Mouse (Mus musculus) forebrain, postnatal 0 days (tissue): Measurements from ENCODE around the gene Zbtb32. TPM values are rescaled to one million over a fixed set of nuclear protein-coding genes. Genes with fewer than 3 reads are reported as not detected.

ENCODE experiments used
- ATAC-seq: fragments of 200-750 bp; cut with Nextera tagmentation; 2 replicates; pipeline ENCODE4 v1.8.0; 2017; ENCODE audit warnings: mild to moderate bottlenecking, moderate library complexity
- DNase-seq: peaks from one replicate; pipeline ENCODE4 v3.0.0-alpha.2; 2015
- H3K27ac ChIP-seq: fragments of 300-500 bp; sonication (generic); 2 replicates; pipeline ENCODE4 v1.5.1; 2014; ENCODE audit warnings: low read depth, mild to moderate bottlenecking, antibody characterized with exemption, low read length, moderate library complexity, mixed read lengths
- H3K27me3 ChIP-seq: fragments of 300-500 bp; sonication (generic); 2 replicates; pipeline ENCODE4 v1.6.1; 2014; ENCODE audit warnings: mild to moderate bottlenecking, low read length, mixed read lengths; ENCODE audit not compliant: insufficient read depth
- H3K36me3 ChIP-seq: fragments of 300-500 bp; sonication (generic); 2 replicates; pipeline ENCODE4 v1.6.1; 2014; ENCODE audit warnings: mild to moderate bottlenecking, moderate library complexity; ENCODE audit not compliant: insufficient read depth
- H3K4me1 ChIP-seq: fragments of 300-500 bp; sonication (generic); 2 replicates; pipeline ENCODE4 v1.6.1; 2014; ENCODE audit warnings: antibody characterized with exemption; ENCODE audit not compliant: insufficient read depth
- H3K4me2 ChIP-seq: fragments of 300-500 bp; sonication (generic); 2 replicates; pipeline ENCODE4 v1.6.1; 2014; ENCODE audit warnings: low read depth, mild to moderate bottlenecking, moderate library complexity
- H3K4me3 ChIP-seq: fragments of 300-500 bp; sonication (generic); 2 replicates; pipeline ENCODE4 v1.5.1; 2014; ENCODE audit warnings: low read depth, low read length, mixed read lengths
- H3K9ac ChIP-seq: fragments of 300-500 bp; sonication (generic); 2 replicates; pipeline ENCODE4 v1.6.1; 2014; ENCODE audit warnings: mild to moderate bottlenecking
- H3K9me3 ChIP-seq: fragments of 300-500 bp; sonication (generic); 2 replicates; pipeline ENCODE4 v1.6.1; 2016; ENCODE audit warnings: low read length
- CTCF ChIP-seq: sonication (generic); IDR thresholded peaks from 2 replicates; pipeline ENCODE4 v1.5.1; 2016; ENCODE audit warnings: antibody characterized with exemption, control low read depth, low read depth
- WGBS: fragments of 180-500 bp; shearing (Covaris S2); extraction: QIAGEN DNeasy Blood & Tissue Kit; methylation state at CpG from one replicate; pipeline ENCODE4 v1.1.7; 2014; 5-methylcytosine and 5-hydroxymethylcytosine counted together
- microRNA-seq, 2 experiments: library from miRNA; unstranded; fragments of <30 nt; microRNA quantifications; one replicate each; pipeline ENCODE4; 2016
- polyA plus RNA-seq: library from polyadenylated mRNA; unstranded; fragments of >200 nt; fragmentation: Nextera tagmentation; extraction: Ambion mirVana; gene quantifications from 2 replicates; pipeline ENCODE4 v1.2.1, GENCODE M21; 2015
- total RNA-seq: library from RNA; depleted of rRNA; stranded (reverse); fragments of >200 nt; gene quantifications from 2 replicates; pipeline ENCODE4 v1.2.3, GENCODE M21; 2014; rRNA removed

Gene Zbtb32
- total and polyA plus RNA-seq, 2 experiments from 2014 or later, result 0.17 TPM; not detected in 1

- H3K4me1 ChIP-seq, result no peaks in the 10 kb centered on the region
- no peak for DNase-seq
- H3K27me3 ChIP-seq, result no peaks in the 10 kb centered on the region
- WGBS, result 89% methylated on average over 2 of the region's 2 CpGs
- no peak for ATAC-seq
- TF ChIP-seq CTCF, result no peak
- H3K27ac ChIP-seq, result no peak overlapping the region
- H3K4me2 ChIP-seq, result no peak overlapping the region
- no peak overlapping the region for H3K9ac ChIP-seq
- H3K4me3 ChIP-seq, result no peak overlapping the region
- H3K36me3 ChIP-seq, result peaks cover 22% of the 10 kb centered on the region
- H3K9me3 ChIP-seq, result no peaks in the 10 kb centered on the region
These were observed 54.4 kb downstream of the Zbtb32 start for GRCm38 (mm10) chr7:30544327-30544726.

- Histone ChIP-seq H3K36me3 (peaks cover 10% of the 10 kb centered on the region; the same call in 1 of the 2 replicates), H3K4me2 (no peak overlapping the region), H3K4me3 (no peak overlapping the region), H3K4me1 (0 out of 2 replicates have a peak, but pooled peaks cover under 1% of the 10 kb centered on the region), H3K27ac (no peak overlapping the region), H3K9ac (no peak overlapping the region), H3K9me3 (no peaks in the 10 kb centered on the region), H3K27me3 (no peaks in the 10 kb centered on the region)
- TF ChIP-seq CTCF, result no peak
- DNase-seq (no peak), ATAC-seq (no peak)
- 88% methylated on average over 7 of the region's 7 CpGs for WGBS
These were observed 58.1 kb downstream of the Zbtb32 start for GRCm38 (mm10) chr7:30540572-30540971.

Small RNAs within 50 kb of the gene (microRNA-seq; reads per million reads assigned to microRNA genes)
- gene Gm38670 (0 to 0.12 reads per million in 2 experiments), gene Mir3569 (0.24 to 0.39 reads per million in 2 experiments)

Other genes with a start within 250 kb of the Zbtb32 start
Only the 30 nearest of the 31 such genes appear.
- gene Tyrobp, start 185.1 kb downstream of the Zbtb32 start, total RNA-seq, result 14.5 and 25.6 TPM in 2 replicates
- 44.2 and 52.5 TPM in 2 replicates for gene Tyrobp, start 185.1 kb downstream of the Zbtb32 start, polyA plus RNA-seq
- gene Hcst, start 179.1 kb downstream of the Zbtb32 start, total RNA-seq, result 1.1 TPM in 1 of 2 replicates, not detected in the other
- gene Hcst, start 179.1 kb downstream of the Zbtb32 start, polyA plus RNA-seq, result 0.41 and 0.87 TPM in 2 replicates
- 1.6 and 3.4 TPM in 2 replicates for gene Nfkbid, start 177.2 kb downstream of the Zbtb32 start, total RNA-seq
- 1.1 and 1.7 TPM in 2 replicates for gene Nfkbid, start 177.2 kb downstream of the Zbtb32 start, polyA plus RNA-seq
- gene Aplp1, start 153.4 kb downstream of the Zbtb32 start, total RNA-seq, result 705 and 834 TPM in 2 replicates
- 863 and 867 TPM in 2 replicates for gene Aplp1, start 153.4 kb downstream of the Zbtb32 start, polyA plus RNA-seq
- gene Kirrel2, start 141.2 kb downstream of the Zbtb32 start, total RNA-seq, result 0.46 and 2.1 TPM in 2 replicates
- 0.07 and 0.11 TPM in 2 replicates for gene Kirrel2, start 141.2 kb downstream of the Zbtb32 start, polyA plus RNA-seq
- gene Nphs1, start 140.6 kb downstream of the Zbtb32 start, total RNA-seq, result 0.08 TPM in 1 of 2 replicates, not detected in the other
- 0.06 and 0.09 TPM in 2 replicates for gene Nphs1, start 140.6 kb downstream of the Zbtb32 start, polyA plus RNA-seq
- not detected in 2 replicates for gene Prodh2, start 105.3 kb downstream of the Zbtb32 start, total RNA-seq
- gene Prodh2, start 105.3 kb downstream of the Zbtb32 start, polyA plus RNA-seq, result not detected in 2 replicates
- gene Arhgap33, start 63.8 kb downstream of the Zbtb32 start, total RNA-seq, result 52.4 and 58.5 TPM in 2 replicates
- 128 and 145 TPM in 2 replicates for gene Arhgap33, start 63.8 kb downstream of the Zbtb32 start, polyA plus RNA-seq
- gene Hspb6, start 46.7 kb downstream of the Zbtb32 start, total RNA-seq, result 2.9 and 4.1 TPM in 2 replicates
- 12.7 and 14.0 TPM in 2 replicates for gene Hspb6, start 46.7 kb downstream of the Zbtb32 start, polyA plus RNA-seq
- 9.0 and 14.8 TPM in 2 replicates for gene Proser3, start 46.6 kb downstream of the Zbtb32 start, total RNA-seq
- gene Proser3, start 46.6 kb downstream of the Zbtb32 start, polyA plus RNA-seq, result 2.2 and 3.8 TPM in 2 replicates
- 16.0 and 19.2 TPM in 2 replicates for gene Lin37, start 39.1 kb downstream of the Zbtb32 start, total RNA-seq
- 49.5 and 53.0 TPM in 2 replicates for gene Lin37, start 39.1 kb downstream of the Zbtb32 start, polyA plus RNA-seq
- gene U2af1l4, start 35.6 kb downstream of the Zbtb32 start, total RNA-seq, result 48.8 and 74.3 TPM in 2 replicates
- 117 and 129 TPM in 2 replicates for gene U2af1l4, start 35.6 kb downstream of the Zbtb32 start, polyA plus RNA-seq
- 5.5 and 9.9 TPM in 2 replicates for gene Gm49396, start 35.6 kb downstream of the Zbtb32 start, total RNA-seq
- gene Gm49396, start 35.6 kb downstream of the Zbtb32 start, polyA plus RNA-seq, result 3.4 and 5.3 TPM in 2 replicates
- 70.9 and 90.7 TPM in 2 replicates for gene Psenen, start 35.3 kb downstream of the Zbtb32 start, total RNA-seq
- 141 and 161 TPM in 2 replicates for gene Psenen, start 35.3 kb downstream of the Zbtb32 start, polyA plus RNA-seq
- gene Igflr1, start 33.5 kb downstream of the Zbtb32 start, total RNA-seq, result 1.2 TPM in 1 of 2 replicates, not detected in the other
- 2.3 and 3.2 TPM in 2 replicates for gene Igflr1, start 33.5 kb downstream of the Zbtb32 start, polyA plus RNA-seq
- 31.2 and 31.5 TPM in 2 replicates for gene Kmt2b, start 10.2 kb downstream of the Zbtb32 start, total RNA-seq
- gene Kmt2b, start 10.2 kb downstream of the Zbtb32 start, polyA plus RNA-seq, result 3.8 and 5.2 TPM in 2 replicates
- 0.29 and 0.38 TPM in 2 replicates for gene Upk1a, start 13.9 kb upstream of the Zbtb32 start, total RNA-seq
- gene Upk1a, start 13.9 kb upstream of the Zbtb32 start, polyA plus RNA-seq, result 0.42 and 0.62 TPM in 2 replicates
- 292 and 602 TPM in 2 replicates for gene Cox6b1, start 27.2 kb upstream of the Zbtb32 start, total RNA-seq
- gene Cox6b1, start 27.2 kb upstream of the Zbtb32 start, polyA plus RNA-seq, result 1,225 and 1,355 TPM in 2 replicates
- not detected in 2 replicates for gene Etv2, start 36.9 kb upstream of the Zbtb32 start, total RNA-seq
- not detected in 2 replicates for gene Etv2, start 36.9 kb upstream of the Zbtb32 start, polyA plus RNA-seq
- gene Rbm42, start 51.4 kb upstream of the Zbtb32 start, total RNA-seq, result 150 and 156 TPM in 2 replicates
- gene Rbm42, start 51.4 kb upstream of the Zbtb32 start, polyA plus RNA-seq, result 148 and 160 TPM in 2 replicates
- 16.3 and 18.5 TPM in 2 replicates for gene Haus5, start 66.1 kb upstream of the Zbtb32 start, total RNA-seq
- gene Haus5, start 66.1 kb upstream of the Zbtb32 start, polyA plus RNA-seq, result 17.7 and 18.3 TPM in 2 replicates
- gene Pmis2, start 72.7 kb upstream of the Zbtb32 start, total RNA-seq, result not detected in 2 replicates
- not detected in 2 replicates for gene Pmis2, start 72.7 kb upstream of the Zbtb32 start, polyA plus RNA-seq
- not detected in 2 replicates for gene 2200002J24Rik, start 100.0 kb upstream of the Zbtb32 start, total RNA-seq
- not detected in 2 replicates for gene 2200002J24Rik, start 100.0 kb upstream of the Zbtb32 start, polyA plus RNA-seq
- gene Atp4a, start 113.3 kb upstream of the Zbtb32 start, total RNA-seq, result 1.2 and 2.0 TPM in 2 replicates
- 2.8 and 4.7 TPM in 2 replicates for gene Atp4a, start 113.3 kb upstream of the Zbtb32 start, polyA plus RNA-seq
- gene Tmem147, start 130.6 kb upstream of the Zbtb32 start, total RNA-seq, result 173 TPM in 2 replicates
- 290 and 328 TPM in 2 replicates for gene Tmem147, start 130.6 kb upstream of the Zbtb32 start, polyA plus RNA-seq
- not detected in 2 replicates for gene Gapdhs, start 144.8 kb upstream of the Zbtb32 start, total RNA-seq
- gene Gapdhs, start 144.8 kb upstream of the Zbtb32 start, polyA plus RNA-seq, result 0.15 and 0.65 TPM in 2 replicates
- 2.8 and 4.6 TPM in 2 replicates for gene Sbsn, start 152.6 kb upstream of the Zbtb32 start, total RNA-seq
- 2.3 and 3.5 TPM in 2 replicates for gene Sbsn, start 152.6 kb upstream of the Zbtb32 start, polyA plus RNA-seq
- gene Dmkn, start 164.8 kb upstream of the Zbtb32 start, total RNA-seq, result 2.2 and 5.2 TPM in 2 replicates
- gene Dmkn, start 164.8 kb upstream of the Zbtb32 start, polyA plus RNA-seq, result 7.2 and 7.4 TPM in 2 replicates
- not detected in 2 replicates for gene Krtdap, start 189.0 kb upstream of the Zbtb32 start, total RNA-seq
- gene Krtdap, start 189.0 kb upstream of the Zbtb32 start, polyA plus RNA-seq, result 1.4 and 1.5 TPM in 2 replicates
- gene Ffar2, start 224.9 kb upstream of the Zbtb32 start, total RNA-seq, result not detected in 2 replicates
- gene Ffar2, start 224.9 kb upstream of the Zbtb32 start, polyA plus RNA-seq, result 0.07 TPM in 1 of 2 replicates, not detected in the other